Mouse (Mus musculus) mouse embryonic stem cell (cell line): Measurements from ENCODE around the gene Cckbr.

Experiments used
- in situ Hi-C, 2 experiments: fragments of 300-500 bp; cut with MboI; formaldehyde crosslinking; loops; 1 replicate in 1 of 2; 3 replicates in 1 of 2; pipeline ENCODE4 v1.14.3; 2019 to 2020; ENCODE audit warnings: low sequenced_read_pairs in 2 of 2, low pct_unique_long_range_greater_than_20kb in 1 of 2, mixed read lengths in 1 of 2; ENCODE audit not compliant: unreplicated experiment in 1 of 2

Gene Cckbr

GRCm38 (mm10) chr7:105520201-105520600, 94.7 kb downstream of the Cckbr start:
- in situ Hi-C loops, result loop anchor here (25.0 kb wide), 1 partner anchor 283 kb away; no protein-coding TSS in a partner anchor
